9 mouse cellular contexts compared by ENCODE assay signal in the genomic region with DNA sequence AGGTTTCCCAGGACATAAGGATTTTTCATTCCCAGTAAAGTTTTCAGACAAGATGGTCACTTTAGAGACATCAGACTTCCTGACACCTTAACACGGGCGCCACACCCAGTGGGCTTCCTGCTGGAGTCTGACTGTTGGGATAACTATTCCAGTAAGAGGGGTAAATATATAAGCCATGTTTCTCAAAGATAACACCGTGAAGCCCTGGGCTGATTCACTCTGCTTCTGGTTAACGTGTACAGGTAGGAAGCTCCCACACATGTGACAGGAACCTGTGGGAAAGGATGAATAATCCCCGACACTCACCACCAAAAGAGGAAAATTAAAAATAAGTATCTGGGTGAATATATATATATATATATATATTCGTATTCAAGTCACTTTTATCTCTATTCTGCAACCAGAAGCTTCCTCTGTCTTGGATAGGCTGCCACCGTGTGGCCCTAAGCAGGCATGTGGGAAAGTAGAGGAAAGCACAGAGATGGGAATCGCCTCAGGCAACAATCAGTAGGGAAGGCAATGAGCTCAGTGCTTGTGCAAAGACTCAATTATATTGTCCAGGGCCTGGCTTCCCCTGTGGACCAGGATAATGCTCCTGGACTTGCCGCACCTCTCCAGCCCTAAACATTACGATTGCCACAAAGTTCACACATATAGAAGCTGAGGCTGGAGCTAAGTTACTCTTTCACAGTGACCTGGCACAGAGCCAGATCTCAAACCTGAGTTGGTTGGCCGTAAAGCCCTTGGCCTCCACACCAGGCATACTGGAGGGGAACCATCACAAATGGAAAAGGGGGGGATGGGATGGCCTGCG.
DNase-seq lines count a peak whose midpoint lies in the region; ATAC-seq and TF ChIP-seq lines count a peak whose summit lies in the region.
"Had no signal": no experiment of that assay in that cellular context is flagged by ENCODE, and none has a peak within 500 bp of the region (broad histone marks: within the 10 kb centered on the region; RNA-seq: fewer than 3 reads in every experiment).

No protein-coding gene starts in this region.

- ATAC-seq in embryonic facial prominence, embryonic 15.5 days (ENCODE audit: insufficient number of reproducible peaks, low FRiP score, low TSS enrichment, low read depth) = peak; percentile 69; the same call in 1 of the 2 replicates

- no peak overlapping the region for H3K4me3 ChIP-seq in embryonic facial prominence, embryonic 15.5 days (replicated peaks)
- H3K4me3 ChIP-seq in heart, embryonic 10.5 days = no peak overlapping the region
- no peak overlapping the region for H3K4me3 ChIP-seq in limb, embryonic 10.5 days
- no peak overlapping the region for H3K4me3 ChIP-seq in thymus, adult 2 months (ENCODE audit: control insufficient read depth, insufficient read depth, low read length)
- H3K4me3 ChIP-seq: megakaryocyte, embryonic 14.5 days had no signal

- H3K9ac ChIP-seq in embryonic facial prominence, embryonic 15.5 days = no peak overlapping the region

- no peak overlapping the region for H3K27ac ChIP-seq in embryonic facial prominence, embryonic 15.5 days (replicated peaks)
- H3K27ac ChIP-seq in heart, embryonic 10.5 days = 0 out of 2 replicates have a peak overlapping the region, but pooled peaks have one; percentile 6
- peak overlapping the region; percentile 66 for H3K27ac ChIP-seq in limb, embryonic 10.5 days
- no peak overlapping the region for H3K27ac ChIP-seq in thymus, adult 2 months (ENCODE audit: control insufficient read depth, insufficient read depth, low read length)

- no peak for TF ChIP-seq POLR2A in thymus, adult 2 months (IDR thresholded peaks at IDR 0.05; ENCODE audit: control insufficient read depth, extremely low read depth, insufficient read depth, low read length, poor library complexity)

- H3K27me3 ChIP-seq in embryonic facial prominence, embryonic 15.5 days = no peaks in the 10 kb centered on the region
- H3K27me3 ChIP-seq in heart, embryonic 10.5 days (ENCODE audit: insufficient read depth, poor library complexity, severe bottlenecking) = no peaks in the 10 kb centered on the region
- no peaks in the 10 kb centered on the region for H3K27me3 ChIP-seq in limb, embryonic 10.5 days (ENCODE audit: low read depth, poor library complexity, severe bottlenecking)
- no peaks in the 10 kb centered on the region for H3K27me3 ChIP-seq in thymus, adult 2 months (ENCODE audit: control insufficient read depth, insufficient read depth, low read length)
- H3K27me3 ChIP-seq: megakaryocyte, embryonic 14.5 days had no signal

- H3K4me2 ChIP-seq in embryonic facial prominence, embryonic 15.5 days (replicated peaks) = no peak overlapping the region

- no peaks in the 10 kb centered on the region for H3K36me3 ChIP-seq in embryonic facial prominence, embryonic 15.5 days
- H3K36me3 ChIP-seq in heart, embryonic 10.5 days = no peaks in the 10 kb centered on the region
- H3K36me3 ChIP-seq in limb, embryonic 10.5 days = 0 out of 2 replicates have a peak, but pooled peaks cover 3% of the 10 kb centered on the region
- H3K36me3 ChIP-seq in thymus, adult 2 months (ENCODE audit: control insufficient read depth, insufficient read depth, low read length) = no peaks in the 10 kb centered on the region

- H3K4me1 ChIP-seq in embryonic facial prominence, embryonic 15.5 days = peaks cover 18% of the 10 kb centered on the region
- H3K4me1 ChIP-seq in heart, embryonic 10.5 days = peaks cover 30% of the 10 kb centered on the region
- peaks cover 56% of the 10 kb centered on the region for H3K4me1 ChIP-seq in limb, embryonic 10.5 days
- peaks cover 21% of the 10 kb centered on the region for H3K4me1 ChIP-seq in thymus, adult 2 months (replicated peaks; ENCODE audit: control insufficient read depth, insufficient read depth, low read length)
- H3K4me1 ChIP-seq: megakaryocyte, embryonic 14.5 days had no signal

- 38% methylated on average over 12 of the region's 12 CpGs for WGBS in embryonic facial prominence, embryonic 15.5 days
- 51% methylated on average over 12 of the region's 12 CpGs for WGBS in heart, embryonic 10.5 days
- WGBS in limb, embryonic 10.5 days = 60% methylated on average over 12 of the region's 12 CpGs
- 51% methylated on average over 12 of the region's 12 CpGs for WGBS in thymus, adult 2 months

- peak; percentile 33; the same call in 1 of the 2 replicates for TF ChIP-seq CTCF in thymus, adult 2 months (IDR thresholded peaks at IDR 0.05; ENCODE audit: borderline replicate concordance, control insufficient read depth, extremely low read depth, insufficient read depth, low read length, poor library complexity)

- DNase-seq in ovary, adult 18-20 months (ENCODE audit: low spot score) = peak; percentile 59
- DNase-seq in ovary, postnatal 10 days (ENCODE audit: low spot score) = no peak
- peak; percentile 78 for DNase-seq in heart, embryonic 10.5 days (ENCODE audit: low spot score)
- DNase-seq in kidney, adult 9 months = peak; percentile 80
- DNase-seq in limb, embryonic 10.5 days (ENCODE audit: low spot score) = peak; percentile 77
- DNase-seq in naive thymus-derived CD4-positive, alpha-beta T cell, adult 2 months (ENCODE audit: low read depth) = peak; percentile 53
- DNase-seq in thymus, adult 2 months = peak; percentile 50

- no peaks in the 10 kb centered on the region for H3K9me3 ChIP-seq in embryonic facial prominence, embryonic 15.5 days (replicated peaks)
- no peaks in the 10 kb centered on the region for H3K9me3 ChIP-seq in heart, embryonic 10.5 days
- H3K9me3 ChIP-seq in limb, embryonic 10.5 days (replicated peaks) = no peaks in the 10 kb centered on the region
- H3K9me3 ChIP-seq: megakaryocyte, embryonic 14.5 days had no signal

Comparison
In these comparisons a context has a peak if more than half of its experiments do, and no peak if none do; other contexts are left out.
1. H3K27ac ChIP-seq: peak in heart, embryonic 10.5 days (single experiment) and limb, embryonic 10.5 days (single experiment); none in embryonic facial prominence, embryonic 15.5 days (single experiment) and thymus, adult 2 months (single experiment).